Mouse (Mus musculus): ENCODE results near the gene Sidt1.
A peak's percentile ranks its signal among the peaks of the same experiment; 100 is the strongest.

The Sidt1 gene

DNA sequence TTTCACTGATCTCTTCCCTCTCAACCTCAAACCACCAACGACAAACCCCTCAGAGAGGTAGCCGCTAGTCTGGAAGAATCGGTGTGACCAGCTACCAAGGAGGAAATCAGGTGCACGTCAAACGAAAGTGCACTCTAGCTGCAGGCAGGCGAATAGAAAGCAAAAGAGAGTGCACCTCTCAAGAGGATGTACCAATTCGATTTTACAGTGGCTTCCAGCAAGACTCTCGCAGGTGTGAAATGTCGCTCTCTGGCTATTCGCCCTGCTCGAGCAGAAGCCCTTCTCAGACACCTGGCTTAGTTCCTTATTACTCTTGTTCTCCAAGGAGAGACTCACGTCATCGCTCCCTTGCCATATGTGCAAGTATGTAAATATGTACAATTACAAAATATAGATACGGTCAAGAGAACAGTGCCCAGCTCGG lies at the start of gene Sidt1:
Sidt1 (minus strand) TSS at position 336 of the 424 bp plus-strand sequence.
- DNase-seq (ENCODE audit: low read depth, low spot score): peak; percentile 27

DNA sequence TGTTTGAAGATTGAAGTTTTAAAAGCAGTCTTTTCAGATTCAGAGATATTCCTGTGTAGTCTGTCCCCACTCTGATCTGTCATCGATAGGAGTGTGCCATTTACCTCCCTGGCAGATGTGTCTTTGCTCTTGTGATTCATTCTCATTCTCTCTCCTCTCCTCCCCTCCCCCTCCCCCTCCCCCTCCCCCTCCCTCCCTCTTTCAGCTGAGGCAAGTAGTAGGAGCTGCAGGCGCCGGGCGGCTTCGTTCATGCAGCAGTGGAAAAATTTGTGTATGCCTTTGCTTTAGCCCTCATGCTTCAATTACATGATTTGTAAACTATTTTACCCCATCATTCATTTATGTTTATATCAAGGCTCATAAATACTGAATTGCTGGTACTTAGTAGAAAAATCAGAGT lies 48.6 kb upstream of the Sidt1 start:
- DNase-seq (ENCODE audit: low read depth, low spot score): no peak

DNA sequence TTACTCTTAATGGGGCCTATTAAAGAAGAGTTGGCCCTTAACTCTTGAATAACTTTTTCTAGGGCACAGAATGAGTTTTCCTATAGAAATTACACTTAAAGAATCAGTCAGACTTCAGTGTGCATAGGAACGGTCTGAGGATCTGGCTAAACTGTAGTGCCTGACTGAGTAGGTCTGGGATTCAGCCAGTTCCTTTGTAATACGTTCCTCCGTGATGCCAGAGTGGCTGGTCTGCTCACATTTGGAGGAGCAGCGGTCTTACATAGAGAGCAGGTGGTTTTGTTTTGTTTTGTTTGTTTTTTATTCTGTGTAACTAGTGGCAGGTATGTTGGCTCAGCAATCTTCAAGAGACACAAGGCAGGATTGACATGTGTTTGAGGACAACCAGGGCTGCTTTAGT lies 47.0 kb upstream of the Sidt1 start:
- DNase-seq (ENCODE audit: low read depth, low spot score): no peak

DNA sequence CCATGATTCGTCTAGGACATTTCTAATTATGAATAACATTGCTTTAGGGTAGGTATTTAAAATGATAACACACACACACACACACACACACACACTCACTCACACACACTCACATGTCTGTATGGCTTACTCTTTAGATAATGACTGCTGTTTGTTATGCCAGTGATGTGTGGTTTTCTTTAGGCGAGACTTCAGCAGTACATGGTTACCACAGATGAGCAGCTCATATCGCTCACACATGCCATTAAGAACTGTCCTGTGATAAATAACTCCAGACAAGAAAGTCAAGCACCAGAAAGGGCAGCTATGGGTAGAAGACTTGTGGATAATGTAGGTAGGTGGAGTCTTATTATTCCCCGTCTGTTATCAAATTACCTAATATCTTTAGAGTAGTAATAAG lies 42.5 kb upstream of the Sidt1 start:
- DNase-seq (ENCODE audit: low read depth, low spot score): no peak

DNA sequence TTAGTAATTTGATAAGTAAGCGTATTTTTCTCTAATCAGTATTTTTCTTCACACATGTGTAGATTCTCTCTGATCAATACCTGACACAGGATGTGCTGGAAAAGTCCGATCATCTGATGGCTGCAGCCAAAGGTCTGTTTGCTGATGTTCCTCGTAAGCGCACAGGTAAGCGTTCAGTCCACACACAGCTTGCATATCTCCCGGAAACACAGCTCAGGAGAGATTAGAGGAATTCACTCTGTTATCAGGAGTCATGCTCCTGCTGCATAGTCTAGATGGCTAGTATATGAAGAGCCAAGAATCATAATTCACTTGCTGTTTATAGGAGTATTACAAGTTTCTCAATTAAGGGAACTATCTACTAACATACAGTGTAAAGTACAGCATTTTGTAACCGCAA lies 32.5 kb upstream of the Sidt1 start:
- DNase-seq (ENCODE audit: low read depth, low spot score): no peak

DNA sequence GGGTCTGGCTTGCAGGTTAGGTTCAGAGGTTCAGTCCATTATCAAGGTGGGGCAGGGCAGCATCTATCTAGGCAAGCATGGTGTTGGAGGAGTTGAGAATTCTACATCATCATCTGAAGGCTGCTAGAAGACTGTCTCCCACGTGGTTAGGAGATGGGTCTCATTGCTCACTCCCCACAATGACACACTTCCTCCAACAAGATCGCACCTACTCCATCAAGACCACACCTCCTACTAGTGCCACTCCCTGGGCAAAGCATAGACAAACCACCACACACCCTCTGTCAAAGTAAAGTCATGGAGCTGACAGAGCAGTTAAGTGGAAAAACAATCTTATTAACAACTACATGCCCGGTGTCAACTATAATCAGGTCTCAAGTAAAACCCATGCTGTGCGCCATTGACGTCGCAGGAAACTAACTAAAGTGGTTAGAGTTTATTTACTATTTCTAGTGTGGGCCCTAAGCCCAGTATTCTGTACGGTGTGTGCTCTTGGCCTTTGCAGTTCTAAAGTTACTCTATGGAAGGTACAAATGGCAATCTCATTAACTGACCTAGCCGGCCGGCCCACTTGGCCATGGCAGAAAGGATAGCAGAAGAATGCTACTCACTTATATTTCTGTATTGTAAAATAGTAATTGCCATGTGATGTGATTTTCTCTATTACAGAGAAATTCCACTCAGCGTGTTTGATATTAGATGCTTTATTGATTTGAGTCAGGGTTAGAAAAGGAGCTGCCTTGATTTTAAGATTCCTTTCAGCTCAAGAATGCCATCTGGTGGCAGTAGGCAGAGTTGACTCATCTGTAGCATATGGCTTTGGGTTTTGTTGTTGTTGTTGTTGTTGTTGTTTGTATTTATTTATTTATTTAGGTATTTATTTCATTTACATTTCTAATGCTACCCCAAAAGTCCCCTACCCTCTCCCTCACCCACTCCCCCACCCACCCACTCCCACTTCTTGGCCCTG lies 29.2 kb upstream of the Sidt1 start:
- DNase-seq (ENCODE audit: low read depth, low spot score): peak; percentile 23

DNA sequence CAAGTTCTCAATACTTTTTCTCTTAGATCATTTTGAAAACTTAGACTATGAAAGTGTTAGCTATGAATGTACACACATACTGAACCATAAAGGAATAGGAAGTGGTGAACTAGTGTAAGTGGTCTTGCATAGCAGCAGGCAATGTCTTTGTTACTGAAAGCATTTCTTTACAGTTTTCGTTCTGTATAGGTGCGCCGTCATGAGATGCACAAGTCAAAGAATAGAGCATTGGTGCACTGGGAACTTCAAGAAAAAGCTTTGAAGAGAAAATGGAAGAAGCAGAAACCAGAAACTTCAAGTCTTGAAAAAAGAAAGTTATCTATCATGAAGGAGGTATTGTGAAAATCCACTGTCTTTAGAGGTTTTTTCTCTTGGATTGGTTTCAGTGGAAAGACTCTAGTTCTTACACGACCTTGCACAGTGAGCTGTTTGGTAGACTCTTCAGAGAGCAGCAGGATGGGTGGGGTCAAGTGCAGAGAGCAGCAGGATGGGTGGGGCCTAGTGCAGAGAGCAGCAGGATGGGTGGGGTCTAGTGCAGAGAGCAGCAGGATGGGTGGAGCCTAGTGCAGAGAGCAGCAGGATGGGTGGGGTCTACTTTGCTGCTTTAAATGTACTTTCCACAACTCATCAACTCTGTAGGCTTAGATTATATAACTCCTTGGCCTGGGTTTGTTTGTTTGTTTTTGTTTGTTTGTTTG lies 24.7 kb upstream of the Sidt1 start:
- DNase-seq (ENCODE audit: low read depth, low spot score): no peak

DNA sequence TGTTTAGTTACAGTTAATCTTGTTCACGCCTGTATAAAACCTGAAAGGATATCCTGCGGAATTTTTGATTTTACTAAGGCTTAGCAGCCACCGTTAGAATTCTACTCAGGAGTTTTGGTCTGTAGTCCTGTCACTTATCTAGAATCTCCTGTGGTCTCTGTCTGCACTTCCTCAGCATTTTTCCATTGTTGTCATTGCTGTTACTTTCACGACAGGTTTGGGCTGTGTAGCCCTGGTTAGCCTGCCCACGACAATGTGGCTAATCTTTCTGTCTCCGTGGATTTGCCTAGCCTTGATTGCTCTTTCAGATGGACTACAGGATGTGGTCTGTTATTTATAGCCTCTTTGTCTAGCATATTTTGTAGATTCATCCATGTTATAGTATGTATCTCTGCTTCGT lies 23.3 kb upstream of the Sidt1 start:
- DNase-seq (ENCODE audit: low read depth, low spot score): no peak

DNA sequence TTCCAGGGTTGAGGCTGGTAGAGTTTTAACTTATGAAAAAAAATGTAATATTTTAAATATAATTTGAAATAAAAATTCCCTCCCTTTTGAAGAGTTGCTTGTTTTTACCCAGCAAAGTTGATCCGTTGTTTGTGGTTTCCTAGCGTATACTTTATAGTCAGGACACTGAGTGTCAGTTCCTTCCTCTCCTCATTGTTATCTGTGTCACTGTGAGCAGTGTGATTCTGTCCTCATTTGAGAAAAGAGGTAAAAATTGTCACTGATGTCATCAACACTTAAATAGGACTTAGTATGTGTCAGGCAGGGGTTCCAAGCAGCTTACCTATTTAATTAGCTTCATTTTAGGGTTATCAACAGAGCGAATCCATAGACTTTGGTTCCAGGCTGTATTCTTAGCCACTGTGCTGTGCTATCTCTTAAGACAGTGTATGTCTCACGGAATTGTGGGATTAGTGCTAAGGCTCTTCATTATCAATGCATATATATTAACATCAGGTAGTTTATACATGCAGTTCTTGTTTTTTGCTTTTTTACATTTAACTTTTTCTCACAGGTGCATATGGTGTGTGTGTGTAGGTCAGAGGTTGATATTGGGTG lies 16.9 kb upstream of the Sidt1 start:
- no peak for DNase-seq (ENCODE audit: low read depth, low spot score)

DNA sequence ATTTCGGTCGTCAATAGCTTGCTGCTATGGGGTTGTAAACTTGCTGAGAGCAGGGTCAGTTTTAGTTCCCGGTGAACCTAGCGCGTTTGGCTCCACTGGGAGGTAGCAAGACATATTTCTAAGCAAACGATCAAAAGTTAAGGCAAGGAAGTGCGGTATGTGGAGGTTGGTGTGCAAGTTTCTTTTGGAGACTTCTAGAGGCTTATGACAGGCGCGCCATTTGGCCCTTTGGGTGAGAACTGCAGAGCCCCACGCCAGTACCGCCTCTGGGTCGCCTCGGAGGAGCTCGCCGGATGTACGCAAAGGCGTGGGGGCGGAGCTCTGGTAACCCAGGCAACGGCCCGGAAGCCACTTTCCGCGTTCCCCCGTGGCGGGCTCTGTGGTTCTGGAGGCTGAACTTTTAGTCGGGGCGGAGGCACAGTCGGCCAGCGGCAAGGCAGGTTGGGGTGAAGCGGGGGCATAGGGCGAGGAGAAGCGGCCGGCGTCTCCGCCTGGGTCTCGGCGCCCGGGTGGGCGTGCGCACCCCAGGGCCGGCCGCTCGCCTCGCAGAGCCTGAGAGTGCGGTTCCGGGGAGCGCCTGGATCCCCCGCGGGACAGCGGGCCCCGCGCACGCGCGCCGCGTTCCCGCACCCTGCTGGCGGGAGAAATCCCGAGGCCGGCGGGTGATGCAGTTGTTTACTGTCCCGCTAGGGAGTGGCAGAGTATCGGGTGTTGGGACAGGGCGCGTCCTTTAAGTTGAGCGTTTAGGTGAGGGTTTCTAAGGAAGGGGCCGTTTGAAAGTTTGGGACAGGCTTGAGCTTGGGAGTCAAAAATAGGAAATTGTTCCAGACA lies 14.3 kb upstream of the Sidt1 start, which contains the start of gene Spice1:
Spice1 (plus strand) TSS at position 51 of the 831 bp plus-strand sequence.
- DNase-seq (ENCODE audit: low read depth, low spot score): peak; percentile 92

DNA sequence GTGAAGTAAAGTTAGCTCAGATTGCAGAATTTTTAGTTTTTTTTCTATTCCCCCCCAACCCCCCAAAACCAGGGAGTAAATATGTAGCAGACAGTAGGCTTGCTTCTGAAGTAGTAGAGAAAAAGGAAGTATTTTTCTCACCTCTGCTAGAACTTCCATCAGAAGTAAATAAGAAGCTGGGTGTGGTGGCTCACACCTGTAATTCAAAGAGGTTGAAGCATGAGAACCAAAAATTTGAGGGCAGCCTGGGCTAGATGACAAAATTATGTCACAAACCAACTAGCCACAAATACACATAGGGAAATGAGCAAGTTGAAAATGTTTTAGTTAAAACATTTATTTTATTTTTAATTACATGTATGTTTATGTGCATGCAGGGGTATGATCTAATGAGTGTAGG lies 4.5 kb upstream of the Sidt1 start:
- no peak for DNase-seq (ENCODE audit: low read depth, low spot score)

DNA sequence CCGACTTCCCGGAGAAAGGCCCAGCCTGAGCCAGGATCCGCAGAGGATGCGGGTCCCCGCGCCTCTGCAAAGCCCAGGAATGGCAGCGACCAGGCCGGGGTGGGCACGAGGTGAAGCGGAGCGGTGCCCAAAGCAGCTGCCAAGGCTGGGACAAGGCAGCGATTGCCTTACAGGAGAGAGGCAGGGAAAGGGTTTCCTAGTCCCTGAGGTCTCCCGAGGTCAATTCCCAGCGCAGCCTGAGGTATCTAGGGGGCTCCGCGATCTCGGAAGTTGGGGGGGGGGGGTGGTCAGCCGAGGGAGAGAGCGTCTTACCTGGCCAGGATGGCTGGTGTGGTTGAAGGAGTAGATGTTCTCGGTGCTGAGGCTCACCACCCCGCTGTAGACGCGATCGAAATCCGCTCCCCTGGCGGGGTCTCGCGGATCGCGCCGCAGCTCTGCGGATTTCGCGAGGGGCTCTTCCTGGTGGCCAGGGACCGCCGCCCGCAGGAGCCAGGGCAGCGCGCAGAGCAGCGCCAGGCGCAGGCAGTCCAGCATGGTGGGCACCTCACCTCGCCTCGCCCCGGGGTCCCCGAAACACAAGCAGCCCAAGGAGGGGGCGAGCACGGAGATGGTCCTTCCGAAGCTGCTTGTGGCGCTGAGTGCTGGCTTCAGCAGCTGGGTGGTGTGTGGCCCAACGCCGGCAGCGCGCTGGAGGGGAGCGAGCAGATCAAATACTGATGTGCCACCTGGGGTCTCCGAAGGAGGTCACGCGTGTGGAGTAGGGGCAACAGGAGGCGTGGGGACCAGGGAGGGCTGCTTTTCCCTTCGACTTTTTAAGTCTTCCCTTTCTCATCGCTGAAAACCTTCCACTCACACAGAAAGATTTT lies 768 bp downstream of the Sidt1 start:
- peak; percentile 19 for DNase-seq (ENCODE audit: low read depth, low spot score)

DNA sequence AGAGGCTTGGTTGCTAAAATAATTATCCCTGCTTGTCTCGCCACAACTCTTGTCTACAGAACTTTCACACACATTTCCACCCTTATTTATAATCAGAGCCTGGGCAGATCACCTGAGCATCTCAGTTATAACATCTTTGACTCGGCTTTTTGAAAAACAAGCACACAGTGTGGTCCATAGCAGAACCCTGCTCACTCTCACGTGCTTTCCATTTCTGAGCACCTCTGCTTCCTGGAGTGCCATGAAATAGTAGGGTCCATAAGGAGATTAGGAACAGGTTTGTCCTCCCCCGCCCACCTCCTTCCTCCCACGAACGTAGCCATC lies 1.4 kb downstream of the Sidt1 start:
- DNase-seq (ENCODE audit: low read depth, low spot score): no peak

DNA sequence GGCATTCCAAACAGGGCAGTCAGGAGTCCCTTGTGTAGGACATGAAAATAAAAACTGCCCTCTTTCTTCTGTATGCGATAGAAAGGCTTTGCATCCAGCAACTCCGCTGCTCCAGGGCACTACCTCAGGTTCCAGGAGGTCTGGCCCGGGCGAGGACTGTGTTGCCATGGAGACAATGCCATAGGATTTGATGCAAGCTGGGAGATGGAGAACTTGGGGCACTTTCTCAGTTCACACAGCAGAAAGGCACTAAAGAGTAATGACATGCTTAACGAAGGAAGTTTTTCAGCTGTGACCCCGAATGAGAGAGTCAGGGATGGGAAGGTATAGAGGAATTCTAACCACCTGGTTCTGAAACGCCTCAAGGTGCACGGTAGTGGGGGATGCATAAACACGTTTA lies 1.8 kb downstream of the Sidt1 start:
- DNase-seq (ENCODE audit: low read depth, low spot score): peak; percentile 18

DNA sequence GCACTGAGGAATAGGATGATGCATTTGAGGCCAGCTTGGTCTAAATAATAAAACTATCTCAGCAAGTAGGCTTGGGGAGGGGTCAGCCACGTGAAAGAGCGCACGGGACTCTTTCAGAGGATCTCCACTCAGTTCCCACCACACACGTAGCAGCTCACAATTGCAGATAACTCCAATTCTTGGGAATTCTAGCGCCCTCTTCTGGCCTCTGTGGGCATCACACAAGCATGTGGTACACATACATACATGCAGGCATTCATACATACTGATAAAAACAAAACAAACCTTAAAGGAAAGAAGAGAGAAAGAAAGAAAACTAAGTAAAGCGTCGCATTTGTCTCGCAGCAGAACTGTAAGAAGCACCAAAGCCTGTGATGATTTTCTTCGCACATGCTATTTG lies 2.3 kb downstream of the Sidt1 start:
- no peak for DNase-seq (ENCODE audit: low read depth, low spot score)

DNA sequence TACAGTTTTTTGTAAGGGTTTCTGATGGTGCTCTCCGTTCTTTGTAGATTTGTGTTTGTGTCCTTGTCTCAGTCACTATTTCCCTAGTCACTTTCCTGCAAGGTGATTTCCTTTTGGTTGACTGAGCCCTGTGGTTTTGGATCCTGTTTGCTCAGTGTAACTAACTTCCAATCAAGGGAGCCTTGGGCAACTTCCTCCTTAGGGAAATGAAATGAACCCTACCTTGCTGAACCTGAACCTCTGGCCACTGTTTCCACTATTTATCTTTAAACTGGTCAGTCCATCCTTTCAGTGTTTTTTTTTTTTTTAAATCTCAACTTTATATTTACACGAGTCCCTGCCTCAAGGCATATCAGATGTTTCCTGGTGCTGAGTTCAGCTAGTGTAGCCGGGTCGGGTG lies 4.4 kb downstream of the Sidt1 start:
- no peak for DNase-seq (ENCODE audit: low read depth, low spot score)

DNA sequence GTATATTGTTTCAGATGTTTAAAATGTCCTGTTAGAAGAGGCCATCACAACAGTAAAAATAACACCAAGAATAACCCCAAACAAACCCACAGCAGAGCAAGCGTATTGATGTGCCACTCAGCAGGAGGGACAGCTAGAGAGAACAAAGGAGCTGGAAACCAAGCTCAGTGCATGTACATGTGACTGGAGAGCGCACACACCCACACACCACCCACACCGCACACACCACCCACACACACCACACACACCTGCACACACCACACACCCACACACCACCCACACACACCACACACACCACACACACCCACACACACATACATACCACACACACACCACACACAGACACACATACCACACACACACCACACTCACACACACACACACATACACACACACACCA lies 12.8 kb downstream of the Sidt1 start:
- no peak for DNase-seq (ENCODE audit: low read depth, low spot score)

DNA sequence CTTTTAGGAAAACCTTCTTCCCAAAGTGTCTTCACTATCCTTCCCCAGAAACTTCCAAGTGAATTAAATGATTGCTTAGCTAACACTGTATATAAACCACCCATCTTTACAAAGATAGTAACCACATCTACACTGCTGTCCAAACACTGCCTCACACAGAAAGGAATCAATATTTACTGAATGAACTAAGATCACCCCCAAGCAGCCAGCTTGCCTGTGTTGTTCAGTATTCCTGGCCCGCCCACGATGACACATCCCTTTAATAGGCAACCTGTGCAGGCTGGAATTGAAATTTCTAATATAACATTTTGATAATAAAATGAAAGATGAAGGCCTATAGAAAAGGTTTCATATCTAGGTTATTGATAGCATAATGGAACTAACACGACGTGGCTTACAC lies 16.6 kb downstream of the Sidt1 start:
- no peak for DNase-seq (ENCODE audit: low read depth, low spot score)

DNA sequence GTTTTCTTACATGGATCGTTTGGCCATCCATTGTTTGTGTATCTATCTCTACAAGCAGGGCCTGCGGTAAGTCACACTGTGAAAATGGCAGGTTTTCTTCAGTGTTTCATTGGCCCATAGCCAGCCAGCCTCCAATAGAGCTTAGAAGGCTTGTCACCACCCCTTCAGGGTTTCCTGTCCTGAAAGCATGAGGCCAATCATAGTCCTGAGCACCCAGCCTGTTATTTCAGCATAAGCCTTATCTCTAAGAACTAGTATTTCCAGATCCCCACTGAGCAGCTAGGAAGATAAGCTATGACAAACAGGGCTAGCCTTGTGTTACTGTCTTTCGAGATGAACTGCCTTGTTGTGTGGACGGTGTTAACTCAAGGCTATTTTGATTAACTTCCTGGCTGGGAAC lies 19.6 kb downstream of the Sidt1 start:
- no peak for DNase-seq (ENCODE audit: low read depth, low spot score)

DNA sequence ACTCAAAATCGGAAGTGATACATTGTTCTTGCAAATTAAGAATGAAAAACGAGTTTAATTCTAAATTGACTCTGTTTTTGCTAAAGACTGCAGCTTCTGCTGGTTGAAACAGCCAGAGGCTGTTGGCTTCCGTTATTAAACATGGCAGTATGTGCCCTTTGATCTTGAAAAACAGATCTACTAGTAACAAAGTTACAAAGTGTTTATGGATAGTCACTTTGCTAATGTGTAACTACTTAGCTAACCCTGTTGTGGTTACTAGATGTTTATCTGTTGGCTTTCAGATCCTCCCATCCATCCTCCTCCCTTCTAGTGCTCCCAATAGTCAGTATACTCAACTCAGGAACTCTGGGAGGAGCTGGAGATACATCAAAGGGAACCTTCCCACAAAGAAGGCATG lies 27.4 kb downstream of the Sidt1 start:
- no peak for DNase-seq (ENCODE audit: low read depth, low spot score)

DNA sequence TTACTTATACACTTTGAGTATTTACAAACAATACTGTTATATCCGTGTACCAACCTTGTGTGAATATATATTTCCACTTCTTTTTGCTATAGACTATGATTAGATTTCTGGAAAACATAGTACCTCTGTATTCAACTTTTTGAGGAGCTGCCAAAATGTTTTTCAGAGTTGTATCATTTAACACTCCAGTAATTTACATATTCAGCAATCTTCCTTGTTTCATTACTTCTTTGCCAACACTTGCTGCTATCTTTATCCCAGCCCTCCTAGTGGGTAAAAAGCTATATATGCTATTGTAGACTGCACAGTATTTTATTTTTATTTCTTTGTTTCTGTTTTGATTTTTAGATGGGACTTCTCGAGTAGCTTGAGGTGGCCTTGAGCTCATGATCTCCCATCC lies 29.2 kb downstream of the Sidt1 start:
- no peak for DNase-seq (ENCODE audit: low read depth, low spot score)

Measured in forelimb bud, embryonic 11.5 days (tissue).